16 mouse cellular contexts compared by ENCODE assay signal in genomic region chr1:74277041-74277440, GRCm38 (mm10). TPM values are rescaled to one million over a fixed set of nuclear protein-coding genes. Genes with fewer than 3 reads are reported as not detected.
"Had no signal": no experiment of that assay in that cellular context is flagged by ENCODE, and none has a peak within 500 bp of the region (broad histone marks: within the 10 kb centered on the region; RNA-seq: fewer than 3 reads in every experiment).

No protein-coding gene starts in this region.

- DNase-seq: kidney, adult 11 months; layer of hippocampus, adult 9-11 months; layer of hippocampus, postnatal 36 days; lung, adult 18-20 months; midbrain, embryonic 14.5 days; thymus, adult 18-20 months; thymus, postnatal 14 days had no signal

- H3K27me3 ChIP-seq: limb, embryonic 15.5 days; neural tube, embryonic 15.5 days had no signal

- H3K4me2 ChIP-seq: limb, embryonic 15.5 days; neural tube, embryonic 15.5 days had no signal

- H3K27ac ChIP-seq: hindbrain, postnatal 0 days; limb, embryonic 15.5 days; liver, embryonic 14.5 days; midbrain, embryonic 10.5 days; neural tube, embryonic 15.5 days had no signal

- H3K4me3 ChIP-seq: limb, embryonic 15.5 days; midbrain, embryonic 10.5 days; myocyte; neural tube, embryonic 15.5 days had no signal

- H3K9ac ChIP-seq: limb, embryonic 15.5 days; liver, embryonic 14.5 days; neural tube, embryonic 15.5 days had no signal

- ATAC-seq: hindbrain, postnatal 0 days had no signal

- H3K9me3 ChIP-seq: limb, embryonic 15.5 days; midbrain, embryonic 10.5 days; neural tube, embryonic 15.5 days had no signal

RNA-seq across cellular contexts. Expression of gene Gpbar1, which starts 1.3 kb away (rescaled TPM):
- total RNA-seq: hindbrain, postnatal 0 days; layer of hippocampus, adult 18-20 months; layer of hippocampus, postnatal 36 days; left cerebral cortex, adult 8-10 months; left cerebral cortex, postnatal 25 days had no signal
- polyA plus RNA-seq: hindbrain, postnatal 0 days; neural tube, embryonic 15.5 days had no signal
